Mouse (Mus musculus) adrenal gland, adult 8-10 months (tissue): ENCODE measurements around the gene Mapk8. TPM values are rescaled to one million over a fixed set of nuclear protein-coding genes. Genes with fewer than 3 reads are reported as not detected.
"Not testable (repeated sequence)": the region's sequence is repeated elsewhere in the genome, so short reads cannot be mapped to it uniquely, and the experiment has no call there.

Experiments used
- DNase-seq: peaks from one replicate; pipeline ENCODE4 v3.0.0; 2022
- total RNA-seq, 4 experiments: library from RNA; stranded (reverse); gene quantifications; 2 replicates each; pipeline ENCODE4 v1.2.4; 2022

Mapk8 gene
- total RNA-seq = 10 to 100 TPM; 23.2 to 27.3 (median 25.8) TPM

DNA sequence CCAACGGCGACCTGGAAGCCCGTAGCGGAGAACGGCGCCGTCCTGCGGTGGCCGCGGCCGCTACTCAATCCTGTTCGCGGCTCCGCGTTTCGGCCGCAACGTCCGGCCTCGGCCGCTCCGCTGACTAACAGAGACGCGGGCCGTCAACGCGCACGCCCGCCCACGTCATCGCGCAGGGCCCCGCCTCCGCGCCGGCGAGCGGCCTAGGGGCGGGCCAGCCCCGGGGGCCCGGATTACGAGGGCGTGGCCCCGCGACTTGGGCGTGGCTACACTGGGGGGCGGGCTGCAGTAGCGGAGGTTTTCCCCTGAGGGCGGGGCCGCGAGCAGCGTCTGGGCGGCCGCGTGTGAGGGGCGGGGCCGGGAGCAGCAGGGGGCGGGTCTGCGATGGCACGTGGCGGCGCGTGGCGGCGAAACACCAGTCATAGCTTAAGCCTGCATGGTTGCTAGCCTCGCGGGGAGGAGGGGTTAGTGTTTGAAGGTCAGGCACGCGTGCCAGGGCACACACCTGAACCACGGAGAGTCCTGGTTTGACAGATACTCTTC is at the start of gene Mapk8:
Gene Mapk8, minus strand, starts transcription at position 132 of the 543 bp plus-strand sequence.
- DNase-seq = peak; percentile 95

DNA sequence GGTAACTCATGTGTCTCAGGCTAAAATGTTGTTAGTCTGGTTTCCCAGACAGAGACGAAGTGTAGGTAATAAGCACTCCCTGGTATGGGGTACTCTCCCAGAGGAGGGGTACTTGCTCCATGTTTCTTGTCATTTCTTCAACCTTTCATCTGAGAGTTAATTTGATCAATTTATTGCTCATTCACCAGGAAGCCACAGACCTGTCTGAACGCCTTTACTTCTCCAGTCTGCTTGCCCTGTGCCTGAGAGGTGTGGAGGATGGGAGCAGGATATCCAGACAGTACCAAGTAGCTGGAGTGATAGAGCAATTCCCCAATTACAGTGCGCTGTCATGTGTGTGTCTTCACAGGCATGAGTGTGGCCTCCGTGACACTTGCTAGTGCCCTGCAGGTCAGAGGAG is 48.3 kb upstream of the Mapk8 start:
- no peak for DNase-seq

DNA sequence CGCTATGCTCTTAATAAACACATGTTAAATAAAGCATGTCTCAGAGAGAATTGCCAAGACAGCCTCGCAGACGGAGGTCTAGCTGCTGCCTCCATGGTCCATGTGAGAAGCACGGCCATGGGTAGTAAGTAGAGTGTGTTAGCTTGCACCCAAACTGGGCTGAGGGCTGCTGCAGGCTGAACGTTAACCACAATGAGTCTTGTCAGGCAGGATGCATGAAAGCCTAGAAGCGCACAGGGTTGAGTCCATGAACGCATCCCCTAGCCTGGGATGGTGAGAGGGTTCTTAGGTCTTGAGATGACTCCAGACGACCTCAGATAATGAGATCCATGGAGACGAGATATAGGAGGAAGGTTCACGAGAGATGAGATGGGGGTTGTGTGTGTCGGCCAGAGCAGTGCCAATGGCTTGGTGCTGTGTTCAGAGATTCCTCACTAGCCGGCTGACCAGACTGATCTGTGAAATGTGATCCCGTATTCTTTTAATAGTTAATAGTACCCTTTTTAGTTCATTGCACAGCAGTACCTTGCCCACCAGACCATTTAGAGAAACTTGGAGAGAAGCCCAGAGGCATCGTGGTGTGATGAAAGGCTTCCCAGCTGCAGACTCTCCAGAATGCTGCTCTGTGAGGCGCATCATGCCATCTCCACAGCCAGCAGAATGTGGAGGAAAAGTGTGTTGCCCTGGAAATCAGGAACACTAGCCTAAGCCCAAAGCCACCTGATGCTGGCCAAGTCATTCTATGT is 41.0 kb upstream of the Mapk8 start:
- no peak for DNase-seq

DNA sequence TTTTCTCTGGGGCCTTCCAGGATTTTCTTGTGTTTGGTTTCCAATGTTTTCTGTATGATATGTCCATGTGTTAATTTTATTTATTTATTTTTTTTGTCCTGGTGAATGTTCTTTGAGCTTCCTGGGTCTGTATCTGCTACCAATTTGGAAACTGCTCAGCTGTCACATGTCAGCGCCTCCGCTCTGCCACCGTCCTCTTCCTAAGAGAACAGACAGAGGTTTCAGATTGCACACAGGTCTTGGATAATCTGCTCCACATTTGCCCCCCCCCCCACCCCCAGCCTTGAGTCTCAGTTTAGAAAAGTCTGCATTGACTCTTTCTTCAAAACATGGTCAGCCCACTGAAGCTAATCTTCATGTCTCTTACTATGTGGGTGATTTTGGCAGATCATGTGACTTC is 35.0 kb upstream of the Mapk8 start:
- DNase-seq = no peak

DNA sequence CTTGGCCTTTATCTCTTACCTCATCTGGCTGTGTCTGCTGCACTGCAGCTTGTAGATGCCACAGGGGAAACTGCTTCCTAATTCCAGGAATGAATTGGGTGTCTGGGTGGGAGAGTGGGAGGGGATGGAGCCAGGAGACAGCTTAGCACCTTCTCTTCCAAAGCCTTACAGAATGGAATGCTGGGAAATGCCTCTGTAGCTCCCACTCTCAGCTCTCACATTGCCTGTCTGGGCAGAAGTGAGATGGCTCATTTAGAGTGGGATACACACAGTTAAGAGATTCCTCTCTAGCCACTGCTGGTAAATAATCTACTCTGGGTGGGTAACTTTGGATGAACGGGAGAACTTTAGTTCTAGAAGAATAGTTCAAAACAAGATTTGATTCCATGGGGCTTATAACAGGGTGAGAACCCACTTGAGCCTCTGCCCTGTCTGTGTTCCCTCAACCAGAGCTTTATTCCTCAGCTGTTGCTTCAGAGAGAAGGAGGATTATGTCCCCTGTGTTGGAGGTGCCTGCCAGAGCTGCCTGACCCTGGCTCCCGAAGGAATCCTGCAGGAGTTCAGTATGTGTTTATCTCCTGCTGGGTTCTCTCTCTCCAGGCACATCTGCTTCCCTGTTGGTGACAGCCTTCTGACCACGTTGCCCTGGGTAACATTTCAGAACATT is 29.3 kb upstream of the Mapk8 start:
- no peak for DNase-seq

DNA sequence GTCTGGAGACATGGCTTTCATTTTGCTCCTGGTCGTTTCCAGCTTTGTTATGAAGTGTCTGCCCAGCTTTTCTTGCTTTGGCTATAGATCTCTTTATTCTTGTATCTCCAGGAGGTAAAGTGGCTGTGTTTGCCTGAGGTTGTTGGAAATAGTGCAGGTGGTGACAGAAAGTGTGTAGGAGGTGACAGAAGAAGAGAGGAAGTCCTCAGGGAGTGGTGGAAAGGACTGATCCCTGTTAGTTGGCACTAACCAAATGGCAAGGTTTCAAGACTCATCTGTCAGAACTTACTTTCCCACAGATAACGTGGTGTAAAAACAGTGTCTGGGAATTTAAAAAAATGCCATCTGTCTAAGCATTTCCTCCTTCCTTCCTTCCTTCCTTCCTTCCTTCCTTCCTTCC is 27.5 kb upstream of the Mapk8 start:
- no peak for DNase-seq

DNA sequence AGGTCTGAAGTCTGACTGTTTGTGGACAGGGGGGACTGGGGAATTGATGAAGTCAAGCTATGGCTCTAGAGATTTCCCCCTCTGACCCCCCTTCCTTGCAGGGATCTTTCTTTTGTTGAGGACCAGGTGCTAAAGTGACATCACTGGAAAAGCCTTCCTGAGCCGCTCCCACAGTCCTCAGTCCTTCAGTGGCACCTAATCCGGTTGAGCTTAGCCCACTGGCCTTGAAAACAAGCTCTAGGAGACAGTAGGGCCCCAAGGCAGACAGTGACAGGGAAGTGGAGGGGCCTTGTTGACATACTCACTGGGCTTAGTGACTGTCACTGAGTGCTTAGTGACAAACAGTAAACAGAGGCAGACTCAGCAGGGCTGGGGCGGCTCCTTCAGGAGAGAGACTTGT is 24.4 kb upstream of the Mapk8 start, which contains the start of gene Frmpd2:
Gene Frmpd2, plus strand, starts transcription at position 366 of the 400 bp plus-strand sequence.
- DNase-seq = no peak

DNA sequence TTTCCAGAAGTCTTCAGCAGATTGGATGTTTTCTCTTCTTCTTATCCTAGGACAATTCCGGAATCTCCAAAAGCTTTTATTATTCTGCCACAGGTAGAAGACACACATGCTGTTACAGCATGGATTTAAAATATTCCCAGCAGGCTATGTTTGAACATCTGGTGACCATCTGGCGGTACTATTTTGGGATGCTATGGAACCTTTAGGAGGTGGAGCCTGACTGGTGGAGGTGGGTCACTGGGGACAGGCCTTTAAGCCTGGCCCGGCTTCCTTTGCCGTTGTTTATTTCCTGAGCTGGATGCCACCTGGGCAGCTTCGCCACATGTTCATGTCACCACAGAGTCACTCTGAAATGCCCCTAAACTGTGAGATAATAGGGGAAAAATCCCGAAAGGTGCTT is 20.8 kb upstream of the Mapk8 start:
- no peak for DNase-seq

DNA sequence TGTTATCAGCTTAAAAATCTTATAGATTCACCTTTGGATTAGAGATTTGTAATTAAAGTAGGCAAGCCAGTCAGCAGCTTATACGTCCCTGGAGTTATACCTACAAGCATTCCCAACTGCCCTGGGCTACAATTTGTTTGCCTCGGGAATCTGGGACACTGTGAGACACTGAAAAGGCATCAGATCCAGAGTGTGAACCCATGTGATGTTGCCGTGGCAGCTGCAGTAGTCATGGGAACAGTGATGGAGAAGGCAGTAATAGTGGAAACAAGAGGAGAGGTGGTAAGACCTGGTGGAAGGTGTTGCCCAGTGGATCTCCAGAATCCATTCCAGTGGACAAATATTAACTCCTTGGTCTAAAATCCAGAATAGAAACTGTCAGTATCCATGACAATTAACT is 16.7 kb upstream of the Mapk8 start:
- DNase-seq = no peak

DNA sequence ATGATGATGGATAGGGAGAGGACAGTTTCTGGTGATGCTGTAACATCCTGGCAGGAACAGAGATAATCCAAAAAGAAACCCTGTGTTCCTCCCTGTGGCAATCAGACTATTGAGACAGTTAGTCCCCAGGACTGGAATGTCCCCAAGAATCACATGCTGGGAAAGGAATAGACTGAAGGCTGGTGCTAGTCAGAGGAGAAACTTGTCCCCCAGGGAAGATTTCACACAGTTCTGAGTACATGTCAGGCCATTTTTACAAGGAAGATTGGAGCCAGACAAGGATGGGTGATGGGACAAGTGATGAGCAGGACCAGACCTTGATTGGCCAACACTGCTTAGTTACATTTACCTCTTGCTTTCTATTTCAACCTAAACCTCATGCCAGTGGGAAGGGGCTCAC is 3.4 kb upstream of the Mapk8 start:
- DNase-seq = no peak

DNA sequence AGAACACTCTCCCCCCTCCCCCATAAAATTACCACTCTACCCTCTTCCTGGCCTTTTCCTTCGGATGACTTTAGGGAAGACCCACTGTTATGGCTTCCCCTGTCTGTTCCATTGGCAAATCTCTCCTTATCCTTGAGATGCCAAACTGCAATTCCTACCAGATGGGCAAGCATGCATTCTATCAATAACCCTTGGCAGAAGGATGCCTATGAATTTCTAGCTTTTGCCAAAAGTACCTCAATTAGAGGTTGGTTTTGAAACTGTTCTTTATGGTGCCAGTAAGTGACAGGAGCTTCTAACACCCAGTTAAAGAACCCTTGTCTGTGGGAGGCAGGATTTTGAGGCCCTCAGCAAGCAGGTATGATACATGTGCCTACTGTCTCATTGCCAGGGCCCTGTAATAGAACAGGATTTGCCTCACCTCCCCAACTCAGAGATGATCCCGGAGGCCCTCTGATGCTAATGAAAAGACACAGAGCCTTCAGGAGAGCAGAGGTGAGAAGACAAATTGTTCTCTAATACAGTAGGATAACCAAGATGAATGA is 2.4 kb upstream of the Mapk8 start:
- DNase-seq = no peak

DNA sequence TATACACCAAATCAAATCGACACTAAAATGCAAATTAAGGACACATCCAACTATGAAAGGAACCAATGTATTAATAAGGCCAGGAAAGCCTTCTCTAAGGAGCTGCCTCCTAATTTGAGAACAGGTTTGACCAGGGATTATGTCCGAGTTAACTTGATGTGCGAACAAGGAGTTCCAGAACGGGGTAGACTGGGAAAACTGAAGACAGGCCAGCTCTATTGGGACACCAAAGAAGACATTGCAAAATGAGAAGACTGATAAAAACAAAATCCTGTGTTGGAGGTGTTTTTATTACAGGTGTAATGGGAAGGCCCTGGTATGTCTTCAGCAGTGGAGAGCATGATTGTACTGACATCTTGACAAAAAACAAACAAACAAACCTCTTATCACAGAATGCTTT is 1.3 kb upstream of the Mapk8 start:
- no peak for DNase-seq

DNA sequence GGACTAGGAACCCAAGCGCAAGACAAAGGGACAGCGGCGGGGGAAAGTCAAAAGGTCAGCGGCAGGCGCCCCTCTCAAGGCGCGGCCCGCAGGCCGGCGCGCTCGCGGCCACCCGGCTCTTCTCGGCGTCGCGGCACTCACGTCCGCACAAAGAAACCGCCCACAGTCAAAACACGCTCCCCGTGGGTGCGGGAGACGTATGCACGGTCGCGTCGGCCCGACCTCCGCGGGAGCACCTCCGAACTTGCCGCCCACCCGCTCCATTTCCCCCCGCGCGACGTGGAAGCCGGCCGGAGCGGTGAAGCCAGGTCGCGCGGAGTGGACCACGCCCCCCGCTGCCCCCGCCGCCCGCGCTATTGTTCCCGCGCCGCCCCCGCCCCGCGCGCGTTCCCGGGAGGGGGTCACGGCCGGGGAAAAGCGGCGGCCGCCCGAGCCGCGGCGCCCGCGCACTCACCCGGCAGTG is 366 bp downstream of the Mapk8 start:
- no peak for DNase-seq

DNA sequence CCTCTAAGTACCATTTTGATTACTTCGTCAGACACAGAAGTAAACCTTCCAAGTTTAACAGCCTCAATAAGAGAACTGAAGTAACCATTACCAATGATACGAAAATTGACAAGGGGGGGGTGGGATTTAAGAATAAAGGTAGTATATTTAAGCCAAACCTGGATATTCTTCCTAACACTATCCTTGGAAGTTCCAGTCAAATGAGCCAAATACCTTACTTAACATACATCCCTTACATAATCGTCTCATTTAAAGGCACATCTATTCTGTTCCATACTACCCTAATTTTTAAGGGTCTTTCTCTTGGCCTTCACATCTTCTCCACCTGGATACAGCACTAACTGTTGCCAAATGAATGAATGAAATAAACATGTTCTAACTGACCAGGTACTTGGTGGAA is 996 bp downstream of the Mapk8 start:
- DNase-seq = no peak

DNA sequence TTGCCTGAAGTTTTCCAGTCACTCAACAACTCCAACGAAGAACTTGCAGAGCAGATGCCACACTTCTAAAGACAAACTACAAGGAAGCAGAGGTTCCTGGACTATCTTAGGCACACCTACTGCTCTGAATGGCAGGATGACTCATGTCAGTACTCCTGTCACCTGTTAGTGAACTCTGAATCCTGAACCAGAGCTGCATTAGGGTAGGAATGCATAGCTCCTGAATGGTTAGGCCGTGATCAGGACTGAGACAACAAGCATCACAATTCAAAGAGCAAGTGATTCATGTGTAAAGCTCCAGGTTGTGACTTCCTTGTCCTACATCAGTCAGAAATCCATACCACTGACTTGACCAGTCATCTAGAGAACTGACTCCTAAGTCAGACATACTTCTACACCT is 3.2 kb downstream of the Mapk8 start:
- no peak for DNase-seq

DNA sequence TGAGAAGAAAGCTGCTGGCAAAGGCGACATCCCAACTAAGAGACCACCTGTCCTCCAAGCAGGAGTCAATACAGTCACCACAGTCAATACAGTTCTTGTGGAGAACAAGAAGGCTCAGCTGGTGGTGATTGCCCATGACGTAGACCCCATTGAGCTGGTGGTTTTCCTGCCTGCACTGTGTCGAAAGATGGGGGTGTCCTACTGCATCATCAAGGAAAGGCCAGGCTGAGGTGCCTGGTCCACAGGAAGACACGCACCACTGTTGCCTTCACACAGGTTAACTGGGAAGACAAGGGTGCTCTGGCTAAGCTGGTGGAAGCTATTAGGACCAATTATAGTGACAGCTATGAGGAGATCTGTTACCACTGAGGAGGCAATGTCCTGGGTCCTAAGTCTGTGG is 14.5 kb downstream of the Mapk8 start:
- not testable (repeated sequence) for DNase-seq

DNA sequence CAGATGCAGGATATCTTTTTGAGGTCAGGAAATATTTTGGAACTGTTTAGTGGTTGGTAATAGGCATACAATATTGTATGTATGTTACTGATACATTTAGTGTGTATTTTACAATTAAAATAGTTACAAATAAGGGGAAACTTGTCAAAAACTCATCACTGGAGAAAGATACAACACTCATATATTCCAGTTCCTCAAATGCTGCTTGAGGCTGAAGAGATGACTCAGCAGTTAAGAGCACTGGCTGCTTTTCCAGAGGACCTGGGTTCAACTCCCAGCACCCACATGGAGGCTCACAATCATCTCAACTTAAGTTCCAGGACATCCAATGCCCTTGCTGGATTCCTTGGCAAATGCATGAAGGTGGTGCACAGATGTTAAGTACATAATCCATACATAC is 22.8 kb downstream of the Mapk8 start:
- DNase-seq = no peak

DNA sequence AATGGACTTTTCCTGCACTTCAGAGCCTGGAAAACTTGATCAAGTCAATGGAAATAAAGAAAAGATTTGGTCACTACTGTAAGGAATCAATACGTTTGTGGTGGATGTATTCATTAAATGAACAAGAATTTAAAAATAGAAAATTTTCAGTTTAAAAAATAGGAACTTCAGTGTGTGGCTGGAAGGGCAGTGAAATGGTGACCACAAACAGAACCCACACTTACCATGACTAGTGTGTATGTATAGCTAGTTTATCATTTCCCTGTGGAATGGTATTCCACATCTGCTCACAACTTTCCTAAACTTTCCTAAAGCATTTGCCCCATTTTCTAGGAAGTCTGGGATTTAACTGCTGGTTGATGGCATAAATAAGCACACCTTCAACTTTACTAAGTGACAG is 24.0 kb downstream of the Mapk8 start:
- DNase-seq = no peak

DNA sequence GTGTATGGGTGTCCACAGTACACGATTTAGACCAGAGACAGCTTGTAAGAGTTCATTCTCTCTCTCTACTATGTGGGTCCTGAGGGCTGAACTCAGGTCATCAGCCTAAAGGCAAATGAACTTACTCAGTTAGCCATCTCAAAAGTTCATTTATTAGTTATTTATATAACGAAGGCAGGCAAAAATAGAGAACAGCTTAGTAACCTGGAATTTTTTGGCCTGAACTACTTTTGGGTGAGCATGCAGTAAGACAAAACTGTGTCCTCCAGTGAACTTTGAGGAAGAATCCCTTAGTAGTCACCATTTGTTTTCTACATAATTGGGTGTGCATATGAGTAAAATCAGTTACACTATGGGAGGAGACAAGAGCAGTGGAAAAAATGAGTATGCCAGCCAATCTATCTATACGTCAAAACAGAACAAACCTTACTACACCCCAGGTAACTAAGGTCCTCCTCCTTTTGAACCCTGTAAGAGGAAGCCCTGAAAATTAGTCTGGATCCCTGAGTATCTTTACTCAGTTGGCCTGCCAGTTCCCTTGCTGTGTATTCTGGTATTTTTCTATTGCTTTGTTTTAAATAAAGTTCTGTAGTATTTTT is 28.5 kb downstream of the Mapk8 start:
- no peak for DNase-seq

DNA sequence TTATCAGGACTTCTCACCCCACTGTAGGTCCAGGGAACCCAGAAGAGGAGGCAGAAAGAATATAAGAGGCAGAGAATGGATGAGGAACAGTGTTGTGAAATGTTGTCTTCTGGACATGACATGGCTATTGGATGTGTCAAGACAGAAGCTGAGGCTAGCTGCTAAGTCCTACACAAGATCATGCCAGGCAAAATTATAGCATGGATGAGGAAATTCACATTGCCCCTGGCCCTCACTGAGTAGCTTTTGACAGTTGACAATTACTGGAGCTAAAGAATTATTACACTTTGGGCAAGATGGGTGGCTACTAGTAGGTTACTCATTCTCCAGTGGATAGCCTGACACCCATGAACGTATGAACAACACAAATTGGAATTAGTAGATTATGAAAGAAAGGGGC is 31.2 kb downstream of the Mapk8 start:
- DNase-seq = no peak

DNA sequence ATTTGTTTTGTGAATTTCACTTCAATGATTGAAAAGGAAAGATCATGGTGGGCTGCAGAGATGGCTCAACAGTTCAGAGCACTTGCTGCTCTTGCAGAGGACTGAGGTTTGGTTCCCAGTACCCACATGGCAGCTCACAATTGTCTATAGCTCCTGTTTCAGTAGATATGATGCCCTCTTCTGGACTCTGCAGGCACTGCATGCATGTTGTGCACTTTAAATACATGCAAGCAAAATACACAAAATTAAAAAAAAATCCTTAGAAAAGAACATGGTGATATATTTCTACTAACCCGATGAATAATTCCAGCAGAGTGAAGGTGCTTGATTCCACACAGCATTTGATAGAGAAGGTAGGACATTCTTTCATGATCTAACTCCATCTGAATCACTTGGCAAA is 44.6 kb downstream of the Mapk8 start:
- DNase-seq = no peak

DNA sequence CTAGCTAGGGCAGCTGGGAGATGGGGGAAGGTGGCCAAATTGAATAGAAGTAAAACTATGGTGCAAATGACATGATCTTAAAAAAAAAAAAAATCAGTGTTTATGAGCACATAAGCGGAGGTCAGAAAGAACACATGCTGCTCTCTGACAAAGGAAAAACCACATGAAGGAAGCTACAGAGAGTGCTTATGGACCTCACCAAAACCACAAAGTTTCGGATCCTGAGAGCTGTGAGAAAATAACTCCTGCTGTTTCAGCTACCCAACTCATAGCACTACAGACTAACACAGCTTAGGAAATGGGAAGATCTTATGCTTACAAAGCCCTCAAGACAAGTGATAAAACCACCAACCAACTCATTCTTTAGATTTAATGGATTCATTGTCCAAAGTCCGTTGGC is 46.9 kb downstream of the Mapk8 start:
- DNase-seq = no peak
